Mouse (Mus musculus): ENCODE data around the gene Birc6.

DNA sequence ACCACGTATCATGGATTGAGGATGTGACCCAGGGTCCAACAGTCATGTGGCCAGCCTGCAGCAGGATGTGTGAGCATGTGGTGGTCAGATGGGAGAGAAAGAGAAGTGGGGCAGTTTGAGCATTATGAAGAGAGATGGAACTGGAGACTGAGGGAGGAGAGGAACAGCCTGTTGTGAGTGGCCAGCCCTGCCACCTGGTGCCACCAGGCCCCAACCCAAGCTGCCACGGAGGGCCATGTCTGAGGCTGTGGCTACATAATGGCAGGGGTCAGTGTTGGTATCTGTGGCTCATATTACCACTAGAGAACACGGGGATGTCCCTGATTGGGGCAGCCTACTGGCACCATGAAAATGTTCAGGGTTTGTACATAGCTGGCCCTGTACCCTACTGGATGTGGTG lies 187.0 kb downstream of the Birc6 start:
- TF ChIP-seq CTCF (IDR thresholded peaks at IDR 0.05; ENCODE audit: control insufficient read depth, insufficient read depth, insufficient read length) (no peak), CEBPB (IDR thresholded peaks at IDR 0.05; ENCODE audit: low read depth) (no peak)
